Mouse (Mus musculus) adrenal gland, adult 18-20 months (tissue): ENCODE results near the gene Cldn24. TPM values are rescaled to one million over a fixed set of nuclear protein-coding genes. Genes with fewer than 3 reads are reported as not detected.

Experiments
- DNase-seq, 2 experiments: peaks; one replicate each; pipeline ENCODE4 v3.0.0; 2021 to 2022; ENCODE audit warnings: low spot score in 2 of 2
- total RNA-seq, 2 experiments: library from RNA; stranded (reverse); gene quantifications; 1 replicate in 1 of 2; 2 replicates in 1 of 2; pipeline ENCODE4 v1.2.3; 2021

Gene Cldn24
- total RNA-seq, 2 experiments from 2014 or later, result not detected

- DNase-seq, result no peak
These were observed 3.7 kb downstream of the Cldn24 start for GRCm38 (mm10) chr8:47825596-47825995.

GRCm38 (mm10) chr8:47826911-47827310 is 5.0 kb downstream of the Cldn24 start:
- DNase-seq, result no peak

GRCm38 (mm10) chr8:47832616-47833015 is 10.7 kb downstream of the Cldn24 start:
- no peak for DNase-seq

GRCm38 (mm10) chr8:47833944-47834343 is 12.0 kb downstream of the Cldn24 start:
- DNase-seq, result no peak

- no peak for DNase-seq
These were observed 21.1 kb downstream of the Cldn24 start for GRCm38 (mm10) chr8:47843063-47843462.

- no peak for DNase-seq
These were observed 21.7 kb downstream of the Cldn24 start for GRCm38 (mm10) chr8:47843651-47844050.

GRCm38 (mm10) chr8:47845956-47846355 is 24.0 kb downstream of the Cldn24 start:
- peak in 1 of 2 experiments; percentile 32 for DNase-seq

- DNase-seq, result no peak
These were observed 25.2 kb downstream of the Cldn24 start for GRCm38 (mm10) chr8:47847161-47847560.

- DNase-seq, result no peak
These were observed 26.0 kb downstream of the Cldn24 start for GRCm38 (mm10) chr8:47847931-47848330.

- no peak for DNase-seq
These were observed 27.9 kb downstream of the Cldn24 start for GRCm38 (mm10) chr8:47849842-47850241.

- no peak for DNase-seq
These were observed 30.0 kb downstream of the Cldn24 start for GRCm38 (mm10) chr8:47851824-47852502.

- DNase-seq, result no peak
These were observed 30.8 kb downstream of the Cldn24 start for GRCm38 (mm10) chr8:47852737-47853136.

GRCm38 (mm10) chr8:47853356-47853755 is 31.4 kb downstream of the Cldn24 start:
- no peak for DNase-seq

- no peak for DNase-seq
These were observed 37.3 kb downstream of the Cldn24 start for GRCm38 (mm10) chr8:47859259-47859658.

GRCm38 (mm10) chr8:47866568-47866967 is 44.6 kb downstream of the Cldn24 start:
- no peak for DNase-seq

- DNase-seq, result peak; percentile 85 to 86
These were observed 45.1 kb downstream of the Cldn24 start for GRCm38 (mm10) chr8:47867067-47867466.

Other genes with a start within 250 kb of the Cldn24 start
- 10 to 100 TPM; 15.6 to 25.4 TPM for gene Ing2, start 146.6 kb upstream of the Cldn24 start, total RNA-seq
- 10 to 100 TPM; 11.8 to 13.1 TPM for gene Cdkn2aip, start 108.2 kb upstream of the Cldn24 start, total RNA-seq
- gene Cldn22, start 2.3 kb downstream of the Cldn24 start, total RNA-seq, result 1 to 10 TPM; 4.1 to 5.2 TPM
- gene Wwc2, start 168.8 kb downstream of the Cldn24 start, total RNA-seq, result 10 to 100 TPM; 22.1 to 24.3 TPM